Mouse (Mus musculus) erythroblast, embryonic 14.5 days (primary cell): ENCODE data around the gene Ppp2r2d.

ENCODE experiments used
- GATA1 ChIP-seq: IDR thresholded peaks from 2 replicates; pipeline ENCODE4 v1.6.1; 2012; ENCODE audit warnings: low read length, inconsistent platforms, mixed read lengths
- TAL1 ChIP-seq: IDR thresholded peaks from 3 replicates; pipeline ENCODE4 v1.6.1; 2012; ENCODE audit warnings: low read length, inconsistent platforms, mixed read lengths

DNA sequence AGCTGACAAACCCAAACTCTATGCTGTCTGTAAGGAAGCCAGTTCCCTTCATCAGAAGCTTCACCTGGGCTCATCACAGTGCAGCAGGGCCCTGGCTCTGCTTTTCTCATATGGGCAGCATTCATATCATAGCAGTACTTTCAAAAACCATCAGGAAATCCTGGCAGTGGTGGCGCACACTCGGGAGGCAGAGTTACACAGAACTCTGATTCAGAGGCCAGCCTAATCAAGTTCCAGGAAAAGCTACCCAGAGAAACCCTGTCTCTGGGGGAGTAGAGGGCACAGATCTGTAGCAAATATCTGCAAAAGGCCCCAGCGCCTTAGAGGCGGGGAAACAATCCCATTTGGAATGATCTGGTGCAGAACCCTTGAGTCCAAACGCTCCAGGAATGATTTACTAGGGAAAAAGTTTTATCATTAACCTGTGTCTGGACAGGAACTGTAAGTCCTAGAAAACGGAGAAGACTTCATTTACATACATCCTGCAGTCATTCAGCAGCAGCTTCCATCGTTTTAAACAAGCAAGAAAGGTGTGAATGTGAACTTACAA is 58.1 kb downstream of the Ppp2r2d start:
- TF ChIP-seq GATA1 (no peak), TAL1 (no peak)
